Mouse (Mus musculus): Measurements from ENCODE around the gene Frem2. TPM values are rescaled to one million over a fixed set of nuclear protein-coding genes. Genes with fewer than 3 reads are reported as not detected.
A peak's percentile ranks its signal among the peaks of the same experiment; 100 is the strongest.

Frem2 gene
- polyA plus RNA-seq, 1 experiment from 2014 or later = 1.0 TPM

DNA sequence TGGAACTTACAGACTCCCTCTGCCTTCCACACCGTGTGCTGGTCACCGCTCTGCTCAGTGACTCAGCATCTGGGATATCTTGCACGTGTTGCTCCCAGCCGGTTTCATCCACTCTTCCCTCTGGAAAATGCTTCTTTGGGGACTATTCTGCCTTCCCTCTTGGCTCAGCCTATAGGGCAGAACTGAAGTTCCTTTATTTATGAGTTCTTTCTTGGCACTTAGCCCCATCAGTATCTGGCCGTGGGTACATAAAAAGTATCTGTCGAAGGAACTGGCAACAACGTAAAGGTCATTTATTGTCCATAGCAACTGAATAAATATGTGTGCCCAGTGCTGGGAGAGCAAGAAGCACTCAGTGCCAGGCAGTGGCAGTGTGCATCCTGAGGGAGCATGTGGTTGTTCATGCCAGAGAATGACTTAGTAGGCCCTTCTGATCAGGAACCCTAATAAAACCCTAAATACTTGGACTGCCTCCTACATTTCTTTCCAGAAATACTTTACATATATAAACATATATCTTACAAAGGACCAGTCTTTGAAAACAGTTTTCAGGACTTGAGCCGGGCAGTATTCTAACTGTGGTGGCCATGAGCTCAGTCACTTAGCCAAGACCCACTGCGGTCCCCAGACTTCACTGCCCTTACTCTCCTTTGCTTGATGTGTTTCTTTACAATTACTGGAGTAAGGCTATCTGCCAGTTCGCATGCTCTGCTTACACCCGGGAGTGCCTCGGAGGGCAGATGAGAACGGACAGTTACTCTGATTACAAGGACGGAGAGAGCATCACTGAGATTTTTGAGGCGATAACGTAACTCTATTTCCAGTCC, 99.6 kb downstream of the Frem2 start:
- DNase-seq (ENCODE audit: low spot score) (peak; percentile 42), ATAC-seq (peak; percentile 40; the same call in 1 of the 2 replicates)
- no peak overlapping the region for H3K27ac ChIP-seq (ENCODE audit: low read depth, low read length)
- no peak overlapping the region for H3K4me2 ChIP-seq (ENCODE audit: low read length)
- H3K27me3 ChIP-seq (replicated peaks; ENCODE audit: control insufficient read depth, insufficient read depth, low read length) = no peaks in the 10 kb centered on the region
- no peak overlapping the region for H3K9ac ChIP-seq (ENCODE audit: low read length)
- H3K36me3 ChIP-seq (ENCODE audit: control insufficient read depth, insufficient read depth, low read length) = no peaks in the 10 kb centered on the region
- H3K4me1 ChIP-seq (ENCODE audit: control insufficient read depth, insufficient read depth, low read length) = no peaks in the 10 kb centered on the region
- 76% methylated on average over 16 of the region's 16 CpGs for WGBS
- H3K4me3 ChIP-seq (ENCODE audit: low read depth, low read length) = no peak overlapping the region
- H3K9me3 ChIP-seq (replicated peaks; ENCODE audit: control insufficient read depth, low read length) = no peaks in the 10 kb centered on the region

DNA sequence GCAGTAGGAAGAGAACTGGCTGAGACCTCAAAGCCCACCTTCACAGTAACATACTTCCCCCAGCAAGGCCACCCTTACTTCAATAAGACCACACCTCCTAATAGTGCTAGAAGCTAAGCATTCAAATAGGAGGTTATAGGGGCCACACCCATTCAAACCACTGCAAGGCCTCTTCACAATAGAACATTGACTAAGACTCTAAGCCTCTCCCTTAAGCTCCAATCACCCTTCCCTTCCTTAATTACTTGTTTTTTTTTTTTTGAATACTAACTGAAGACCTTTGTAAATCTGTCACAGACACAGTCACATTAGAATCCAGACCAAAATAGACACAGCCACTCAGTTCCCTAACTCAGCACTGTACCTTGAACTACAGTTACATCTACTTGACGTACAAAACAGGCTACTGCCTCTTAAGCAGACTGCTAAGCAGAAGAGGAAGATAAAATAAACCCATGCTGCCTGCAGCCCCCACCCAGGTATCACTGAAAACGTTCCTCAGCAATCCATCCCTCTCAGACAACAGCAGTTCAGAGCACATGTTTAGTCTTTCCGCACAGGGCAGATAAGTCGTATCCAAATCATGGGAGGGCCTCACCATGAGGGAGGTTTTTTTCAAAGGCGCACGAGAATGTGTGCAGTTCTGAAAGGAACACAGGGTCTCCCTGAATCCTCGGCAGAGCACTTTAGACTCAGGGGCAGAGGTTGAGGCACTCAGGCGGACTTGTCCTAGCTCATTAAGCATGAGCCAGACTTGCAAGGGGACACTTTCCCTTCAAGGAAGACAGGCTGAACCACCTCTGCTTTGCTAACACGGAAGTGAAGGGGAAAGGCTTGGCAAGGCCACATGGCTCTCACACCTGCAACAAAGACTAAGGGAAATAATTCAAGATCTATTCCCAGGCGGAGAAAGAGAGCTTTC, 101.9 kb downstream of the Frem2 start:
- 50% methylated on average over 10 of the region's 10 CpGs for WGBS
- Histone ChIP-seq H3K27me3 (replicated peaks; ENCODE audit: control insufficient read depth, insufficient read depth, low read length) (no peaks in the 10 kb centered on the region), H3K27ac (ENCODE audit: low read depth, low read length) (no peak overlapping the region), H3K36me3 (ENCODE audit: control insufficient read depth, insufficient read depth, low read length) (no peaks in the 10 kb centered on the region), H3K9me3 (replicated peaks; ENCODE audit: control insufficient read depth, low read length) (no peaks in the 10 kb centered on the region), H3K4me3 (ENCODE audit: low read depth, low read length) (no peak overlapping the region), H3K9ac (ENCODE audit: low read length) (no peak overlapping the region), H3K4me2 (ENCODE audit: low read length) (no peak overlapping the region), H3K4me1 (ENCODE audit: control insufficient read depth, insufficient read depth, low read length) (no peaks in the 10 kb centered on the region)
- no peak for DNase-seq (ENCODE audit: low spot score)
- no peak for ATAC-seq

DNA sequence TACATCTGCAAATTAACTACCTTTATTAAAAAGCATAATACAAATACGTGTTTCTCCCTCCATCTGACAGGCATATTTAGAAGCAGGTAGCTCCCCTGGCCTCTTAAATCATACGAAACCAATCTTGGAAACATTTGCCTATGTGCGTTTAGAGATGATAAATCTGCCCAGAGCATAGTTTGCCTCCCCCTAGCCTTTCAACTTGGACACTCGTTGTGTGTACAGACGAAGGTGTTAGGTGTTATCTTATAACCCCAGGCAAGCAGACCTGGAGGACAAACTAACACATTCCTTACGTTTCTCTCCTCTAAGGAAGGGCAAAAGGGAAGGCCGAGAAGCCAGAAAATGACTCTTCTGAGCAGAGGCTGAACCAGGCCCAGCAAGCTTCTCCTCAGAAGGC, 104.5 kb downstream of the Frem2 start:
- Histone ChIP-seq H3K27me3 (replicated peaks; ENCODE audit: control insufficient read depth, insufficient read depth, low read length) (no peaks in the 10 kb centered on the region), H3K4me2 (ENCODE audit: low read length) (no peak overlapping the region), H3K36me3 (ENCODE audit: control insufficient read depth, insufficient read depth, low read length) (no peaks in the 10 kb centered on the region), H3K4me1 (ENCODE audit: control insufficient read depth, insufficient read depth, low read length) (no peaks in the 10 kb centered on the region), H3K9ac (ENCODE audit: low read length) (no peak overlapping the region), H3K27ac (ENCODE audit: low read depth, low read length) (no peak overlapping the region), H3K9me3 (replicated peaks; ENCODE audit: control insufficient read depth, low read length) (no peaks in the 10 kb centered on the region), H3K4me3 (ENCODE audit: low read depth, low read length) (no peak overlapping the region)
- no peak for ATAC-seq
- 89% methylated on average over 7 of the region's 7 CpGs for WGBS
- no peak for DNase-seq (ENCODE audit: low spot score)

DNA sequence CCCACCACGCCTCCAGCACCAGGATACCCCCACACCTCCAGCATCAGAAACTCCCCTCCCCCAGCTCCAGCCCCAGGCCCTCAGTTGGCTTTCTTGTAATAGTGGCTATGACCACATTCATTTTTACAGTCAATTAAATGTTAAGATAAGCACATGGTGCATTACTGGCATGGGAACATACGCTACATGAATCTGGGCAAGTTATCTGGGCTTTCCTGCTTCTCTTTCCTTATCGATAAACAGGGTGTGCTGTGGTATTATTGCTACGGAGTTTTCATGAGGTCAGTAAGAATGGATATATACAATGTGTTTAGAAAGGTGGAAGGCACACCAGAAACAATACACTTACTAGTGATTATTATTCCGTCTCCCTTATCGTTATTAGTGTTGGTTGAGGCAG, 125.1 kb downstream of the Frem2 start:
- no peak overlapping the region for H3K4me3 ChIP-seq (ENCODE audit: low read depth, low read length)
- H3K4me1 ChIP-seq (ENCODE audit: control insufficient read depth, insufficient read depth, low read length) = no peaks in the 10 kb centered on the region
- no peaks in the 10 kb centered on the region for H3K27me3 ChIP-seq (replicated peaks; ENCODE audit: control insufficient read depth, insufficient read depth, low read length)
- no peak overlapping the region for H3K9ac ChIP-seq (ENCODE audit: low read length)
- no peak overlapping the region for H3K4me2 ChIP-seq (ENCODE audit: low read length)
- H3K36me3 ChIP-seq (ENCODE audit: control insufficient read depth, insufficient read depth, low read length) = no peaks in the 10 kb centered on the region
- no peak for DNase-seq (ENCODE audit: low spot score)
- H3K9me3 ChIP-seq (replicated peaks; ENCODE audit: control insufficient read depth, low read length) = no peaks in the 10 kb centered on the region
- no peak overlapping the region for H3K27ac ChIP-seq (ENCODE audit: low read depth, low read length)
- 93% methylated on average over 6 of the region's 6 CpGs for WGBS
- ATAC-seq = no peak

DNA sequence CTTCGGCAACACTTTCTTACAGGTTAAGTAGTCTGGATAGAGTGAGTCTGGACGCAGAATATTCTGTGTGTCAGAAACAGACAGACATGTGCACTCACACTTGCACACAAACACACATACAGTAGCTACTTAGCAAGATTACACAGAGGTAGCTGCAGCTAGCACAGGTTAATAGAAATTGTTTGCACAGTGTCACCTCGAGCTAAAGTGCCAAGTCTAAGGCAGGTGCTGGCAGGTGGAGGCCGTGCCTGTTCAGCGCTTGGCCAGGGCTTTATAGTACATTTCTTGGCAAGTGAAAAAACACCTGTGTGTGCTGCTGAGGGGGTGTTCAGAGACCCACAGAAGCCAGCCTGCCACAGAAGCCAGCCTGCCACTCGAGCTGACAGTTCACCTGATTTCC, 126.8 kb downstream of the Frem2 start:
- H3K4me3 ChIP-seq (ENCODE audit: low read depth, low read length) = no peak overlapping the region
- no peak for DNase-seq (ENCODE audit: low spot score)
- ATAC-seq = no peak
- no peaks in the 10 kb centered on the region for H3K27me3 ChIP-seq (replicated peaks; ENCODE audit: control insufficient read depth, insufficient read depth, low read length)
- H3K4me1 ChIP-seq (ENCODE audit: control insufficient read depth, insufficient read depth, low read length) = no peaks in the 10 kb centered on the region
- no peaks in the 10 kb centered on the region for H3K36me3 ChIP-seq (ENCODE audit: control insufficient read depth, insufficient read depth, low read length)
- H3K4me2 ChIP-seq (ENCODE audit: low read length) = no peak overlapping the region
- WGBS = 85% methylated on average over 6 of the region's 6 CpGs
- H3K27ac ChIP-seq (ENCODE audit: low read depth, low read length) = no peak overlapping the region
- H3K9me3 ChIP-seq (replicated peaks; ENCODE audit: control insufficient read depth, low read length) = no peaks in the 10 kb centered on the region
- no peak overlapping the region for H3K9ac ChIP-seq (ENCODE audit: low read length)

DNA sequence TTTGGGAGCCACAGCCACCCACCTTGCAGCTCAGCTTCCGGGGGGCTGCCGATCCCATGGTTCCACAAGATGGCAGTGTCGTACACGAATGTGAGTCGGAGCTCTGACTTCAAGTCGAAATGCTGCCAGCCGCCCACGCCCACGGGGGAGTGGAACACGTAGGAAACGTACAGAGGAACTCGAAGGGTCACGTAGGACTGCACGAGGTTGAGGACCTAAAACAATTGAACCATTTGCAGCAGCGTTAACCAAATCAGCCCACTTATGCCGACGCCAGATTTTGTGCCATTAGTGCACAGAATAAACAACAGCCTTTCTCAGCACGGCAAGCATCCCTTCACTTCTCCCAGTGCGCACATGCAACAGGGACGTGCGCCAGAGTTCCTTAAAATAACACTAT, 131.4 kb downstream of the Frem2 start:
- 20% methylated on average over 21 of the region's 21 CpGs for WGBS
- Histone ChIP-seq H3K4me1 (ENCODE audit: control insufficient read depth, insufficient read depth, low read length) (no peaks in the 10 kb centered on the region), H3K4me2 (ENCODE audit: low read length) (peak overlapping the region; percentile 52), H3K36me3 (ENCODE audit: control insufficient read depth, insufficient read depth, low read length) (no peaks in the 10 kb centered on the region), H3K27me3 (replicated peaks; ENCODE audit: control insufficient read depth, insufficient read depth, low read length) (no peaks in the 10 kb centered on the region), H3K4me3 (ENCODE audit: low read depth, low read length) (peak overlapping the region; percentile 22), H3K9ac (ENCODE audit: low read length) (no peak overlapping the region; the same call in 1 of the 2 replicates), H3K9me3 (replicated peaks; ENCODE audit: control insufficient read depth, low read length) (no peaks in the 10 kb centered on the region), H3K27ac (ENCODE audit: low read depth, low read length) (no peak overlapping the region)
- DNase-seq (ENCODE audit: low spot score) (peak; percentile 92), ATAC-seq (peak; percentile 61; the same call in 1 of the 2 replicates)

DNA sequence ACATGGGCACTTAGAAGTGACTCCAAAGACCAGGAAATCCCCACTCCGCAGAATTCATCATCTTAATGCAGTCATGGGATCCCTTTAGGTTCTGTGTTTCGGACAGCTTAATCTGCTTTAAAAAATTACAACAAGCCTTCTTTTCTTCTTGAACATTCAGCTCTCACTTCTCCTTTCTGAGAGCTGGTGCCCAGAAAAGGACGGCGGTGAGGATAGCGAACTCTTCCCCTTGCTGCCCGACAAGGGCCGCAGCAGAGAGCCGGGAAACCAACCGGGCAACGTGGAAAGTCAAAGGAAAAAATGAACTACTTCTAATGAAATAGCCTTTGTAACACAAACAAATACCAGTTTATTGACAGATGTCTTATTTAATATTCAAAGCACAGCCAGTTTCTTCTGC, 134.4 kb downstream of the Frem2 start:
- WGBS = 71% methylated on average over 10 of the region's 10 CpGs
- no peak for DNase-seq (ENCODE audit: low spot score)
- Histone ChIP-seq H3K27ac (ENCODE audit: low read depth, low read length) (no peak overlapping the region), H3K4me2 (ENCODE audit: low read length) (no peak overlapping the region), H3K9me3 (replicated peaks; ENCODE audit: control insufficient read depth, low read length) (no peaks in the 10 kb centered on the region), H3K9ac (ENCODE audit: low read length) (no peak overlapping the region), H3K27me3 (replicated peaks; ENCODE audit: control insufficient read depth, insufficient read depth, low read length) (no peaks in the 10 kb centered on the region), H3K4me3 (ENCODE audit: low read depth, low read length) (no peak overlapping the region), H3K36me3 (ENCODE audit: control insufficient read depth, insufficient read depth, low read length) (no peaks in the 10 kb centered on the region), H3K4me1 (ENCODE audit: control insufficient read depth, insufficient read depth, low read length) (no peaks in the 10 kb centered on the region)
- ATAC-seq = no peak

DNA sequence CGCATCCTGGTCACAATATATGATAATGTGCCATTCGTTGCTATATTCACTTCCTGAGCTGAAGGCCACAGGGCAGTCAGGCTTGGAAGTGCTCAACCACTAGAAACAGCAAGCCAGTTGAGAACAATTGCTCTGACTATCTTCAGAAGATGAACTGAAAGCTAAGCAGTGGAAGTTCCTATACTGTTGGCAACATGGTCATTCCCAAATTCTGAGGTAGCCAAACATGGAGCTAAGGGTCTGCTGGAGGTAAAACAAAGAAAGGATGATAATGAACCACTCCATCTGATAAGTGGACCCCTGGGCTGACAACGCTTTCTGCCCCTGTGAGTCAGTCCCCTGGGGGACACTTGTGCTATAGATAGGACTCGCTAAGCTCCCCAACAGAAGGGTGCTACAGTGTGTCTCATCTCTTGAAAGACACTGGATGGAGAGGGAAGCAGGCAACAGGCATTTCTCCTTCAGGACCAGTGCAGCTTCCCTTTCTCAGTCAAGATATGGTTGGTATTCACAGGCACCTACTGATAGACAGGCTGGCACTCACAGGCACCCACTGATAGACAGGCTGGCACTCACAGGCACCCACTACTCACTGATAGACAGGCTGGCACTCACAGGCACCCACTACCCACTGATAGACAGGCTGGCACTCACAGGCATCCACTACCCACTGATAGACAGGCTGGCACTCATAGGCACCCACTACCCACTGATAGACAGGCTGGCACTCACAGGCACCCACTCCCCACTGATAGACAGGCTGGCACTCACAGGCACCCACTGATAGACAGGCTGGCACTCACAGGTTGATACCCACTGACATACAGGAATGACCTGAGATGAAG, 142.7 kb downstream of the Frem2 start:
- H3K4me2 ChIP-seq (ENCODE audit: low read length) = no peak overlapping the region
- no peak overlapping the region for H3K9ac ChIP-seq (ENCODE audit: low read length)
- H3K4me1 ChIP-seq (ENCODE audit: control insufficient read depth, insufficient read depth, low read length) = no peaks in the 10 kb centered on the region
- WGBS = 84% methylated on average over 4 of the region's 4 CpGs
- no peak overlapping the region for H3K4me3 ChIP-seq (ENCODE audit: low read depth, low read length)
- peak; percentile 27 for DNase-seq (ENCODE audit: low spot score)
- no peaks in the 10 kb centered on the region for H3K27me3 ChIP-seq (replicated peaks; ENCODE audit: control insufficient read depth, insufficient read depth, low read length)
- H3K27ac ChIP-seq (ENCODE audit: low read depth, low read length) = no peak overlapping the region
- no peak for ATAC-seq
- no peaks in the 10 kb centered on the region for H3K36me3 ChIP-seq (ENCODE audit: control insufficient read depth, insufficient read depth, low read length)
- no peaks in the 10 kb centered on the region for H3K9me3 ChIP-seq (replicated peaks; ENCODE audit: control insufficient read depth, low read length)

Measured in forebrain, embryonic 14.5 days (tissue).